Mouse (Mus musculus): Measurements from ENCODE around the gene Tfcp2l1. TPM values are rescaled to one million over a fixed set of nuclear protein-coding genes. Genes with fewer than 3 reads are reported as not detected.

Tfcp2l1 gene
- 204 and 209 TPM in 2 replicates for polyA plus RNA-seq (2012; rRNA removed)

GRCm38 (mm10) chr1:118627781-118628464, at the start of gene Tfcp2l1:
Gene Tfcp2l1, plus strand, starts transcription at chr1:118627945.

Other genes starting within 250 kb of the Tfcp2l1 start
- 11.4 and 11.6 TPM in 2 replicates for gene Clasp1, start 238.9 kb upstream of the Tfcp2l1 start, polyA plus RNA-seq (2012; rRNA removed)

Measured in colon, adult 2 months (tissue).